Mouse (Mus musculus) midbrain, embryonic 14.5 days (tissue): Measurements from ENCODE around the gene Map3k12. TPM values are rescaled to one million over a fixed set of nuclear protein-coding genes. Genes with fewer than 3 reads are reported as not detected.

ENCODE experiments used
- ATAC-seq: fragments of 200-750 bp; cut with Nextera tagmentation; 2 replicates; pipeline ENCODE4 v1.8.0; 2017; ENCODE audit warnings: moderate number of reproducible peaks, moderate library complexity; ENCODE audit not compliant: low FRiP score, low TSS enrichment
- DNase-seq: peaks from one replicate; pipeline ENCODE4 v3.0.0-alpha.2; 2015
- H3K27ac ChIP-seq: fragments of 300-500 bp; sonication (generic); replicated peaks from 2 replicates; pipeline ENCODE4 v1.5.1; 2014; ENCODE audit warnings: mild to moderate bottlenecking, low read depth, low read length, moderate library complexity
- H3K27me3 ChIP-seq: fragments of 300-500 bp; sonication (generic); 2 replicates; pipeline ENCODE4 v1.6.1; 2014; ENCODE audit warnings: low read length, control low read depth, mixed read lengths; ENCODE audit not compliant: control insufficient read depth, insufficient read depth
- H3K36me3 ChIP-seq: fragments of 300-500 bp; sonication (generic); 2 replicates; pipeline ENCODE4 v1.6.1; 2014; ENCODE audit warnings: low read length, control low read depth; ENCODE audit not compliant: control insufficient read depth, insufficient read depth
- H3K4me1 ChIP-seq: fragments of 300-500 bp; sonication (generic); 2 replicates; pipeline ENCODE4 v1.6.1; 2014; ENCODE audit warnings: mild to moderate bottlenecking, antibody characterized with exemption, low read length, control low read depth; ENCODE audit not compliant: control insufficient read depth, insufficient read depth
- H3K4me2 ChIP-seq: fragments of 300-500 bp; sonication (generic); 2 replicates; pipeline ENCODE4 v1.6.1; 2014; ENCODE audit warnings: mild to moderate bottlenecking, low read length, moderate library complexity
- H3K4me3 ChIP-seq: fragments of 300-500 bp; sonication (generic); replicated peaks from 2 replicates; pipeline ENCODE4 v1.5.1; 2014; ENCODE audit warnings: low read depth, low read length
- H3K9ac ChIP-seq: fragments of 300-500 bp; sonication (generic); replicated peaks from 2 replicates; pipeline ENCODE4 v1.6.1; 2014; ENCODE audit warnings: mild to moderate bottlenecking, low read length, moderate library complexity
- H3K9me3 ChIP-seq: fragments of 300-500 bp; sonication (generic); 2 replicates; pipeline ENCODE4 v1.6.1; 2016; ENCODE audit warnings: low read length, control low read depth, mixed read lengths; ENCODE audit not compliant: control insufficient read depth
- WGBS: fragments of 180-500 bp; shearing (Covaris S2); extraction: QIAGEN DNeasy Blood & Tissue Kit; methylation state at CpG from one replicate; pipeline ENCODE4 v1.1.7; 2014; 5-methylcytosine and 5-hydroxymethylcytosine counted together
- polyA plus RNA-seq: library from polyadenylated mRNA; unstranded; fragments of >200 nt; fragmentation: Nextera tagmentation; extraction: Ambion mirVana; gene quantifications from 2 replicates; pipeline ENCODE4 v1.2.1, GENCODE M21; 2014

Map3k12 gene
- 44.2 and 47.9 TPM in 2 replicates for polyA plus RNA-seq

- Histone ChIP-seq H3K4me1 (peaks cover 45% of the 10 kb centered on the region), H3K4me3 (peak within 1 kb of the TSS; percentile 69), H3K4me2 (peak within 1 kb of the TSS; percentile 65), H3K9me3 (no peaks in the 10 kb centered on the region), H3K9ac (peak within 1 kb of the TSS; percentile 91), H3K36me3 (peaks cover 6% of the 10 kb centered on the region), H3K27ac (peak within 1 kb of the TSS; percentile 99), H3K27me3 (no peaks in the 10 kb centered on the region)
- WGBS, result under 1% methylated on average over 43 of the region's 43 CpGs
- ATAC-seq (peak; percentile 11; the same call in 1 of the 2 replicates), DNase-seq (peak; percentile 87)
Measured at GRCm38 (mm10) chr15:102516728-102517404, at the start of gene Map3k12. Gene Map3k12, minus strand, starts transcription at chr15:102517064.

GRCm38 (mm10) chr15:102563681-102564080 is 46.8 kb upstream of the Map3k12 start:
- H3K27ac ChIP-seq, result no peak overlapping the region
- H3K9me3 ChIP-seq, result no peaks in the 10 kb centered on the region
- H3K9ac ChIP-seq, result no peak overlapping the region
- H3K4me2 ChIP-seq, result no peak overlapping the region
- ATAC-seq (no peak), DNase-seq (no peak)
- 75% methylated on average over 5 of the region's 5 CpGs for WGBS
- H3K4me1 ChIP-seq, result no peaks in the 10 kb centered on the region
- no peaks in the 10 kb centered on the region for H3K27me3 ChIP-seq
- H3K4me3 ChIP-seq, result no peak overlapping the region
- no peaks in the 10 kb centered on the region for H3K36me3 ChIP-seq

DNA sequence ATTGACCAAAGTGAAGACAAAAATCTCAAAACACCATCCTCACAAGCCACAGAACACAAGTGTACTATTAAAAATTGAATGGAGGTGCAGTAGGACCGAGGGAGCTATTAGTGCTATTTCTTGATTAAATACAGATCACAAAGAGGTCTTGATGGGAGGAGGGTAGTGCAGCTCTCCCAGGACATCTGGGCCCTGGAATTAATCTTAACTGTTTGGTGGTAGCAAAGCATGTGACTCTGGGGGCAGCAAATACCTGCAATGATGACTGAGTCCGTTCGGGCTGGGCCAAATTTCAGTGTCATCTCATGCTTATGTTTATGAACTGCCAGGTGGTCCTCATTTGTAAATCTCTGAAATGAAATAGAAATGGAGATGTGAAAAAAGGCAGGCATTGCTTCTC is 46.2 kb upstream of the Map3k12 start:
- Histone ChIP-seq H3K4me1 (no peaks in the 10 kb centered on the region), H3K27ac (no peak overlapping the region), H3K27me3 (no peaks in the 10 kb centered on the region), H3K9ac (no peak overlapping the region), H3K9me3 (no peaks in the 10 kb centered on the region), H3K4me3 (no peak overlapping the region), H3K36me3 (no peaks in the 10 kb centered on the region), H3K4me2 (no peak overlapping the region)
- no peak for DNase-seq
- ATAC-seq, result no peak
- WGBS, result 89% methylated on average over 3 of the region's 3 CpGs

GRCm38 (mm10) chr15:102562491-102562890 is 45.6 kb upstream of the Map3k12 start:
- WGBS, result 93% methylated on average over 1 of the region's 1 CpGs
- Histone ChIP-seq H3K27ac (no peak overlapping the region), H3K4me1 (no peaks in the 10 kb centered on the region), H3K36me3 (no peaks in the 10 kb centered on the region), H3K9ac (no peak overlapping the region), H3K4me3 (no peak overlapping the region), H3K27me3 (no peaks in the 10 kb centered on the region), H3K4me2 (no peak overlapping the region), H3K9me3 (no peaks in the 10 kb centered on the region)
- DNase-seq, result peak; percentile 1
- no peak for ATAC-seq

GRCm38 (mm10) chr15:102557580-102557979 is 40.7 kb upstream of the Map3k12 start:
- H3K36me3 ChIP-seq, result peaks cover 24% of the 10 kb centered on the region
- H3K4me3 ChIP-seq, result no peak overlapping the region
- no peaks in the 10 kb centered on the region for H3K4me1 ChIP-seq
- no peak overlapping the region for H3K9ac ChIP-seq
- H3K27ac ChIP-seq, result no peak overlapping the region
- no peak for DNase-seq
- ATAC-seq, result no peak
- no peaks in the 10 kb centered on the region for H3K27me3 ChIP-seq
- no peak overlapping the region for H3K4me2 ChIP-seq
- no peaks in the 10 kb centered on the region for H3K9me3 ChIP-seq

GRCm38 (mm10) chr15:102555581-102555980 is 38.7 kb upstream of the Map3k12 start:
- DNase-seq, result no peak
- Histone ChIP-seq H3K9me3 (no peaks in the 10 kb centered on the region), H3K4me3 (no peak overlapping the region), H3K27me3 (no peaks in the 10 kb centered on the region), H3K27ac (no peak overlapping the region), H3K9ac (no peak overlapping the region), H3K4me1 (no peaks in the 10 kb centered on the region), H3K36me3 (peaks cover 40% of the 10 kb centered on the region), H3K4me2 (no peak overlapping the region)
- ATAC-seq, result no peak
- WGBS, result 92% methylated on average over 1 of the region's 1 CpGs

DNA sequence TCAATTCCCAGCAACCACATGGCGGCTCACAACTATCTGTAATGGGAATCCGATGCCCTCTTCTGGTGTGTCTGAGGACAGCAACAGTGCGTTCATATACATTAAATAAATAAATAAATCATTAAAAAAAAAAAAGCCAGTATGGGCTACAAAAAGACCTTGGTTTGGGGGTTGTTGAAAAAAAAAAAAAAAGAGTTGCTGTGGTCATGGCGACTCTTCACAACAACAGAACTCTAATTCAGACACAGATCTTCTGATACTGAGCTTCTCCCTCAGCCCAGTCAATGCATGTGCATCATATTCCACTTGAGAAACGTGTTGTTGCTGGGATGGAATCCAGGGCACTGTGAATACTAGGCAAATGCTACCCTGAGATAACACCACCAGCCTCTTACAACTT is 35.7 kb upstream of the Map3k12 start:
- H3K4me3 ChIP-seq, result no peak overlapping the region
- no peaks in the 10 kb centered on the region for H3K9me3 ChIP-seq
- 94% methylated on average over 5 of the region's 5 CpGs for WGBS
- no peaks in the 10 kb centered on the region for H3K27me3 ChIP-seq
- H3K4me2 ChIP-seq, result no peak overlapping the region
- no peak overlapping the region for H3K27ac ChIP-seq
- ATAC-seq (no peak), DNase-seq (no peak)
- H3K9ac ChIP-seq, result no peak overlapping the region
- peaks cover 41% of the 10 kb centered on the region for H3K36me3 ChIP-seq
- no peaks in the 10 kb centered on the region for H3K4me1 ChIP-seq

GRCm38 (mm10) chr15:102547478-102547877 is 30.6 kb upstream of the Map3k12 start:
- DNase-seq, result peak; percentile 32
- 93% methylated on average over 3 of the region's 3 CpGs for WGBS

More at GRCm38 (mm10) chr15:102547478-102547877, 30.6 kb upstream of the Map3k12 start:
- Histone ChIP-seq H3K9me3 (no peaks in the 10 kb centered on the region), H3K9ac (no peak overlapping the region), H3K4me1 (0 out of 2 replicates have a peak, but pooled peaks cover 5% of the 10 kb centered on the region), H3K36me3 (peaks cover 46% of the 10 kb centered on the region), H3K4me3 (no peak overlapping the region), H3K27me3 (no peaks in the 10 kb centered on the region), H3K4me2 (no peak overlapping the region), H3K27ac (no peak overlapping the region)
- no peak; the same call in 1 of the 2 replicates for ATAC-seq
